Mouse (Mus musculus): ENCODE measurements around the gene Ankmy1. TPM values are rescaled to one million over a fixed set of nuclear protein-coding genes. Genes with fewer than 3 reads are reported as not detected.
A peak's percentile ranks its signal among the peaks of the same experiment; 100 is the strongest.

Gene Ankmy1
- polyA plus RNA-seq, 1 experiment: 0.57 TPM

- TF ChIP-seq CTCF (IDR thresholded peaks at IDR 0.05; ENCODE audit: control insufficient read depth, insufficient read depth, insufficient read length) (no peak), MYOD1 (IDR thresholded peaks at IDR 0.05; ENCODE audit: control insufficient read depth, insufficient read length, low read depth) (no peak), MAX (IDR thresholded peaks at IDR 0.05) (peak; percentile 35), FOSL1 (IDR thresholded peaks at IDR 0.05; ENCODE audit: insufficient read depth, low read length, poor library complexity, severe bottlenecking) (no peak)
- peak within 1 kb of the TSS; percentile 98 for H3ac ChIP-seq (ENCODE audit: control insufficient read depth, insufficient read length, low read depth)
- H3K4me3 ChIP-seq (ENCODE audit: insufficient read depth, poor library complexity, severe bottlenecking): peak within 1 kb of the TSS; percentile 85
- peaks cover 43% of the 10 kb centered on the region for H3K79me3 ChIP-seq (ENCODE audit: low read depth)
- peaks cover 48% of the 10 kb centered on the region for H3K79me2 ChIP-seq (ENCODE audit: control insufficient read depth, insufficient read depth)
- H3K27me3 ChIP-seq (ENCODE audit: control insufficient read depth, insufficient read depth, insufficient read length): no peaks in the 10 kb centered on the region
- H3K36me3 ChIP-seq (ENCODE audit: control insufficient read depth, insufficient read depth): peaks cover 32% of the 10 kb centered on the region
These were observed 71.3 kb downstream of the Ankmy1 start, which contains the start of gene Gpc1 for GRCm38 (mm10) chr1:92831188-92832001. Gene Gpc1 (plus strand): TSS chr1:92831645.

- Histone ChIP-seq H3ac (ENCODE audit: control insufficient read depth, insufficient read length, low read depth) (peak overlapping the region; percentile 19), H3K36me3 (ENCODE audit: control insufficient read depth, insufficient read depth) (peaks cover 25% of the 10 kb centered on the region), H3K27me3 (ENCODE audit: control insufficient read depth, insufficient read depth, insufficient read length) (no peaks in the 10 kb centered on the region), H3K79me3 (ENCODE audit: low read depth) (peaks cover 36% of the 10 kb centered on the region), H3K79me2 (ENCODE audit: control insufficient read depth, insufficient read depth) (peaks cover 42% of the 10 kb centered on the region), H3K4me3 (ENCODE audit: insufficient read depth, poor library complexity, severe bottlenecking) (peak overlapping the region; percentile 85)
- TF ChIP-seq FOSL1 (IDR thresholded peaks at IDR 0.05; ENCODE audit: insufficient read depth, low read length, poor library complexity, severe bottlenecking): no peak
- no peak for TF ChIP-seq CTCF (IDR thresholded peaks at IDR 0.05; ENCODE audit: control insufficient read depth, insufficient read depth, insufficient read length)
- no peak for TF ChIP-seq CEBPB (IDR thresholded peaks at IDR 0.05; ENCODE audit: low read depth)
- TF ChIP-seq MYOG (IDR thresholded peaks at IDR 0.05; ENCODE audit: control insufficient read depth, extremely low read depth, insufficient read length): no peak
- no peak for TF ChIP-seq MAX (IDR thresholded peaks at IDR 0.05)
- TF ChIP-seq MYOD1 (IDR thresholded peaks at IDR 0.05; ENCODE audit: control insufficient read depth, insufficient read length, low read depth): no peak
- no peak for TF ChIP-seq USF1 (IDR thresholded peaks at IDR 0.05; ENCODE audit: low read depth)
These were observed 72.0 kb downstream of the Ankmy1 start for GRCm38 (mm10) chr1:92830626-92831187.

GRCm38 (mm10) chr1:92815756-92816294 is 86.9 kb downstream of the Ankmy1 start:
- Histone ChIP-seq H3K79me2 (ENCODE audit: control insufficient read depth, insufficient read depth) (no peaks in the 10 kb centered on the region), H3K27me3 (ENCODE audit: control insufficient read depth, insufficient read depth, insufficient read length) (no peaks in the 10 kb centered on the region), H3ac (ENCODE audit: control insufficient read depth, insufficient read length, low read depth) (no peak overlapping the region), H3K79me3 (ENCODE audit: low read depth) (no peaks in the 10 kb centered on the region), H3K36me3 (ENCODE audit: control insufficient read depth, insufficient read depth) (no peaks in the 10 kb centered on the region), H3K4me3 (ENCODE audit: insufficient read depth, poor library complexity, severe bottlenecking) (no peak overlapping the region)
- TF ChIP-seq FOSL1 (IDR thresholded peaks at IDR 0.05; ENCODE audit: insufficient read depth, low read length, poor library complexity, severe bottlenecking): no peak
- peak; percentile 81 for TF ChIP-seq MAX (IDR thresholded peaks at IDR 0.05)
- peak; percentile 37 for TF ChIP-seq MYOD1 (IDR thresholded peaks at IDR 0.05; ENCODE audit: control insufficient read depth, insufficient read length, low read depth)

GRCm38 (mm10) chr1:92815100-92815499 is 87.6 kb downstream of the Ankmy1 start:
- Histone ChIP-seq H3K4me3 (ENCODE audit: insufficient read depth, poor library complexity, severe bottlenecking) (no peak overlapping the region), H3K79me3 (ENCODE audit: low read depth) (no peaks in the 10 kb centered on the region), H3K36me3 (ENCODE audit: control insufficient read depth, insufficient read depth) (no peaks in the 10 kb centered on the region), H3K79me2 (ENCODE audit: control insufficient read depth, insufficient read depth) (no peaks in the 10 kb centered on the region), H3ac (ENCODE audit: control insufficient read depth, insufficient read length, low read depth) (no peak overlapping the region), H3K27me3 (ENCODE audit: control insufficient read depth, insufficient read depth, insufficient read length) (no peaks in the 10 kb centered on the region)
- TF ChIP-seq MAX (IDR thresholded peaks at IDR 0.05) (no peak), MYOG (IDR thresholded peaks at IDR 0.05; ENCODE audit: control insufficient read depth, extremely low read depth, insufficient read length) (no peak), CEBPB (IDR thresholded peaks at IDR 0.05; ENCODE audit: low read depth) (no peak), MYOD1 (IDR thresholded peaks at IDR 0.05; ENCODE audit: control insufficient read depth, insufficient read length, low read depth) (no peak), FOSL1 (IDR thresholded peaks at IDR 0.05; ENCODE audit: insufficient read depth, low read length, poor library complexity, severe bottlenecking) (no peak), USF1 (IDR thresholded peaks at IDR 0.05; ENCODE audit: low read depth) (no peak), CTCF (IDR thresholded peaks at IDR 0.05; ENCODE audit: control insufficient read depth, insufficient read depth, insufficient read length) (no peak)

- H3ac ChIP-seq (ENCODE audit: control insufficient read depth, insufficient read length, low read depth): no peak overlapping the region
- TF ChIP-seq CEBPB (IDR thresholded peaks at IDR 0.05; ENCODE audit: low read depth): no peak
- TF ChIP-seq CTCF (IDR thresholded peaks at IDR 0.05; ENCODE audit: control insufficient read depth, insufficient read depth, insufficient read length): no peak
- TF ChIP-seq MYOD1 (IDR thresholded peaks at IDR 0.05; ENCODE audit: control insufficient read depth, insufficient read length, low read depth): no peak
- no peak for TF ChIP-seq MAX (IDR thresholded peaks at IDR 0.05)
- TF ChIP-seq FOSL1 (IDR thresholded peaks at IDR 0.05; ENCODE audit: insufficient read depth, low read length, poor library complexity, severe bottlenecking): no peak
These were observed 88.4 kb downstream of the Ankmy1 start for GRCm38 (mm10) chr1:92814319-92814718.

More at GRCm38 (mm10) chr1:92814319-92814718, 88.4 kb downstream of the Ankmy1 start:
- H3K4me3 ChIP-seq (ENCODE audit: insufficient read depth, poor library complexity, severe bottlenecking): no peak overlapping the region
- H3K36me3 ChIP-seq (ENCODE audit: control insufficient read depth, insufficient read depth): no peaks in the 10 kb centered on the region
- H3K79me3 ChIP-seq (ENCODE audit: low read depth): no peaks in the 10 kb centered on the region
- H3K27me3 ChIP-seq (ENCODE audit: control insufficient read depth, insufficient read depth, insufficient read length): no peaks in the 10 kb centered on the region
- no peaks in the 10 kb centered on the region for H3K79me2 ChIP-seq (ENCODE audit: control insufficient read depth, insufficient read depth)

Small RNAs within 50 kb of the gene (microRNA-seq; reads per million reads assigned to microRNA genes)
- gene Mir149 (ENCODE audit: borderline microRNAs expressed): 8,336 reads per million, percentile 95 among the genes with 10 or more reads in this experiment

Other genes starting within 250 kb of the Ankmy1 start
- gene Gpc1, start 71.3 kb downstream of the Ankmy1 start, polyA plus RNA-seq (2012; fragmentation: generic; extraction: Trizol): 380 TPM
- gene Dusp28, start 4.1 kb upstream of the Ankmy1 start, polyA plus RNA-seq (2012; fragmentation: generic; extraction: Trizol): 9.3 TPM
- 29.9 TPM for gene Rnpepl1, start 7.9 kb upstream of the Ankmy1 start, polyA plus RNA-seq (2012; fragmentation: generic; extraction: Trizol)
- gene Capn10, start 31.5 kb upstream of the Ankmy1 start, polyA plus RNA-seq (2012; fragmentation: generic; extraction: Trizol): 19.8 TPM
- 0.13 TPM for gene Gpr35, start 48.0 kb upstream of the Ankmy1 start, polyA plus RNA-seq (2012; fragmentation: generic; extraction: Trizol)
- gene Aqp12, start 103.4 kb upstream of the Ankmy1 start, polyA plus RNA-seq (2012; fragmentation: generic; extraction: Trizol): not detected
- gene Kif1a, start 199.0 kb upstream of the Ankmy1 start, polyA plus RNA-seq (2012; fragmentation: generic; extraction: Trizol): 3.4 TPM
- gene Agxt, start 232.3 kb upstream of the Ankmy1 start, polyA plus RNA-seq (2012; fragmentation: generic; extraction: Trizol): not detected